Mouse (Mus musculus) embryo, embryonic 11.5 days (tissue): ENCODE measurements at regions not wholly inside any gene's neighbourhood (a gene's known extent, or its start where the extent isn't known, plus 50 kb on each side); places are given as distances from the start of the nearest gene placed in this dataset.
"Not testable (repeated sequence)": the region's sequence is repeated elsewhere in the genome, so short reads cannot be mapped to it uniquely, and the experiment has no call there.

ENCODE experiments used
- DNase-seq: peaks from one replicate; pipeline ENCODE4 v3.0.0-alpha.2; 2012; ENCODE audit warnings: low read depth, low spot score

DNA sequence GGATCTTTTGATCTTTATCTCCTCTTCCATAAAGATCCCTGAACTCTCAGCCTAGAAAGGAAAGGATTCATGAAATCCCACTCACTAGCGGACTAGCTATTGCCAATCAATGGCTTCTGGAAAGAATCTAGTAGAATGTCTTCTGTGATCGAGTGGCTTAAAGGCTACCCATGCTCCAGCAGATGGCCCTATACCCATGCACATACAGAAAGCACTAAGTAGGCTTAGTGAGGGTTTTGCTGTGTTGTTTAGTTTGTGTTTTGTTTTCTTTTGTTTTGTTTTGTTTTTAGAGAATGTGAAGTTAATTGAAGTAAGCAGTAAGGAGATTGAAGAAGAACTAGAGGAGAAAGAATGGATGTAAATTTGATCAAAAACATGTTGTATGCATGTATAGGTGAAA lies 187.5 kb downstream of the Kctd12 start:
- DNase-seq: no peak

DNA sequence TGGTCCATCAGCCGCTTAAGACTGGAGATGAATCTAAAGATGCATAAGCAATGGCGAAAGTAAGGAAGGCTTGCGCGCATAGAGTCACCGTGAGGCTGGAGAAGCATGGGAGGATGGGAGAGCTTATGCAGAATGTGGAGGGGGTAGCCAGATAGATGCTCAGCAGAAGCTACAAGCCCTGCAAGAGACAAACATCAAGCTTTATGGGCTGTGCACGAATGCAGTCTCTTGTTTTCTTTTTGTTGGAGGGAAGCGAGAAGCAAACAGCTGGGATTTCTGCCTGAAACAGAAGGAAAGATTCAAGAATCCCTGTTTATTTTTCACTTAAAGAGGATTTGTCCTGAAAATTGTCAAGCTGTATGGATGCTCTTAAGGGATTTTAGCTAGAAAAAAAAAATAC lies 188.7 kb downstream of the Kctd12 start:
- DNase-seq: no peak

DNA sequence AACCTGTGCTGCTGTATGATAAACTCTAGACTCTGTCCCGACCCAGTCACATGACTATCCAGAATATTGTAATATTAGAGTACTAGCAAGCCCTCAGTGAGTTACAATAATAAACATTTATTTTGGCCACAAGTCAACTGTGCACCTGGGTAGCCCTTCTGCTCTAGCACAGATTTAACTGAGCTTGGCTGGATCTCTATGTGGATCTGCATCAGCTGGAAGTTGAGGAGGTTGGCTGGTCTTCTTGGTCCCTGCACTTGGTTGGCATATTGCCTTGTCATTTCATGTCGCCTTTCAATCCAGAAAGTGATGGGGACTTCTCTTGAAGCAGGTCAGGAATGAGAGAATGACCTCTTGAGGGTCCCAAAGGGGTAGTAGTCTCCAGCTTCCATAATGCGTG lies 191.5 kb downstream of the Kctd12 start:
- DNase-seq: no peak

DNA sequence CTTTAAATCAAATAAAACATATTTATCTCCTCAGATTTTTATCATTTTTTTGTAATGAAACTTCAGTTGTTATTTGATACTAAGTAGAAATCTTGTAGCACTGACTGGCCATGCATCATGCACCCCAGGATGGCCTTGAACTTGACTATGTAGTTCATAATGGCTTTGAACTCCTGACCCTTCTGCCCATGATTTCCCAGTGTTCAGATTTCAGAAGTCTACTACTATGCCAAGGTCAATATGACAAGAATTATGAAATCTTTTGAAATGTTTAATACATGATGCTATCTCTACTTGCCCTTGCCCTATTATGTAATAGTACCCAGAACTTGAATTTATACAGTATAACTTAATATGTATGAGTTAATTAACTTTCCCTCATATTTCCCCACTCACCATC lies 200.2 kb downstream of the Kctd12 start:
- no peak for DNase-seq

DNA sequence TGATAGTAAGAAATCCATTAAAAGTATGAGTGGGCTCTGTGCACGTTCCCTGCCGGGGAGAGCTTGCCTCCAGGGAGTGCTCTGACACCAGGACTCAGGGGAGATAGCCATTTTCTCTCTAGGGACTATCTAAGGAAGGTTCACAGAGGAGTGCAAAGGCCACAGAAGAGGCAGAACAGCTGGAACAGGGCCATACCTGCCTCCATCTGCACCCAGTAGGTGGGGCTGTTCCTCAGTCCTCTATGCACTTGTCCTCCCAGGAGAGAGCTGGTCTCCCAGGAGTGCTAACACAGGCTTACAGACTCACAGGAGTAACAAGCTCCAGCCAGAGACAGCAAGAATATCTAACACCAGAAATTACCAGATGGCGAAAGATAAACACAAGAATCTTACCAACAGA lies 212.7 kb downstream of the Kctd12 start:
- DNase-seq: no peak

DNA sequence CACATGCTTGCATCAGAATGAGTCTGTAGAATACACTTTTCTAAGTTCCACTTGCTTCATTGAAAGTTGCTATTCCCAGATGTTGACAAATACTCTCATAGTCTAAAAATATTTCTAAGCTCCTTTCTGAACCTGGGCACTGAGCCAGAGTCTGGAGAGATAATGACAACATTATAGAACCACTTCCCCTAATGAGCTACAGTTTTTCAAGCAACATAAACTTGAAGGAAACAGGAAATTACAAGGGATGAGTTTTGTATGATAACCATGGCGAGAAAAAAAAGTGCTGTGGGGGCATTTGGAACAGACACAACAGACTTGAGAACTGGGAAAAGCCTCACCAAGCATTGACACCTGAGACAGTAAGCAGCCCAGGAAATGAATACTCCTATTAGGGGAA lies 233.8 kb downstream of the Kctd12 start:
- no peak for DNase-seq

DNA sequence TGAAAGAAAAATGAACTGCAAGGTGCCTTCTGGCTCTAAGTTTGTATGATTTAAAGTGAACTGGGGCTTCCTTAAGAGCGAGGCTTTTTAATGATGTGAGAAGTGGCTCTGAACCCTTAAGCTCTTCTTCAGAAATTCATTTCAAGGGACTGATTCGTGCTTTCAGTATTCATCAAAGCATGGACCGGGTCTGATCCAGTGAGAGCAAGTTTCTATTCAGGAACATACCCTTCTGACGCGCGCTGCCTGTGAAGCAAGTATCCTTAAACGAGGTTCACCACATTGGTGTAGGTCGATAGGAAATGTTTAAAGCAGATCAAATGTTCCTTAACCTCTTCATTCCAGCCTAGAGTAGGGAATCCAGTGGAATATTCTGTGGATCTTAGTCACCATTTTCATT lies 240.1 kb downstream of the Kctd12 start:
- no peak for DNase-seq

DNA sequence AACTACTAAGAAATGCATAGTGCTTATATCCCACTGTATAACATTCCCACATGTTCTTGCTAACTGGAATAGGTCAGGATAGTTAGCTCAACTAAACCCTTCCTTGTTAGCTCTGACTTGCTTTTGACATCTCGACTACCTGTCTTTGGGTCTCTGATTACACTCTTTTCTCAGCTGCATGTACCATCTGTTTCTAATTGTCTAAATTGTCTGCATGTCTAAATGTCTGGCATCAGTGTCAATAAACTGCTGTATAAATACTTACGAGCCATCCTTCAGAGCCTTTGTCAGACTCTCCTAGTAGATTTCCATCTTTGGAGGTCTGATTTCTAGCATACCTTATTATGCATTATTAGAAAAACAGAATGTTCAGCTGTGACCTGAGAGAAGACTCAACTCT lies 245.8 kb downstream of the Kctd12 start:
- DNase-seq: no peak

DNA sequence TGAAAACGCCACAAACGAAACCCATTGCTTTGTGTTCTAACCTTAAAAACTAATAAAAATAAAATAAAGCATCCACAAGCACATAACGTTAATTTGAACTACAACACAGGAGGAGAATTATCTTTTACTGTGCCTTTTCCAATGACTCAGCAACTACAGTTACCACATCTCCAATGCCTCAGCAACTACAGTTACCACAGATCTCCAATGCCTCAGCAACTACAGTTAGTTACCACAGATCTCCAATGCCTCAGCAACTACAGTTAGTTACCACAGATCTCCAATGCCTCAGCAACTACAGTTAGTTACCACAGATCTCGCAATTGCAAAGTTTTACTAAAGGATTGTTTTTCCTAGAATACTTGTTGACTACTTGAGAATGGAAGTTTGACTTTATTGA lies 248.7 kb downstream of the Kctd12 start:
- DNase-seq: not testable (repeated sequence)

DNA sequence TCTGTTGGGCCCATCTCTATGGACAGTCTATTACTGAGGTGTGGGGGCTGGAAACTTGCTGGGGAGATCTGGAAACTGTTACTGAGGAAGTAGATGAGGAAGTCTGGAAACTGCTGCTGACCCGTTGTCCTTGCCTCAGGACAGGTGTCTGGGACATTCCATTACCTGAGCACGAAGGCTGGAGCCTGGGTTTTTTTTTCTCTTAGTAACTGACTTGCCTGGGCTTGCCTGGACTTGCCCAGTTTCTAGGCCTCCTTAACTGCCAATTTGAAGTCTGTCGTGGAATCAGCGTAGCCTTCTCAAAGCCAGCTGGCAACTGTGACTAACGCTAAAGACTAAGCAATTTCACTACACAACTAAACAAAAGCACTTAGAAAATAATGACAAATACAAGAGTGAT lies 250.7 kb downstream of the Kctd12 start:
- DNase-seq: no peak

DNA sequence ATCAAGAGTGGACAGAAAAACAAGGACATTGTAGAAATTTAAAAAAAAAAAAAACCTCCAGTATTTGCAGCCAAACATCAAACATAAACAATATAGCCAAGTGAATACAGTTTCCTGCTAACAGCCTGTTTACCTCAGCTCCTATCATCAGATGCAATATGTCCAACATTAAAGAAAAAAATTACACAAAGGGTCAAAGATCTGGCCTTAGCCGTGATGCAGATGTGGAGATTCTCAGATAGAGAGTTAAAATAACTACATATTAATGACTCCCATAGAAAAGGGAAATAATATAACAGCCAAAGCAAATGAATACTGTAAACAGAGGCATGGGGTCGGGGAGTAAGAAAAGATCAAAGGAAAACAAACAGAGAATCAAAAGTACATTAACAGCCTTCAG lies 259.8 kb downstream of the Kctd12 start:
- no peak for DNase-seq

DNA sequence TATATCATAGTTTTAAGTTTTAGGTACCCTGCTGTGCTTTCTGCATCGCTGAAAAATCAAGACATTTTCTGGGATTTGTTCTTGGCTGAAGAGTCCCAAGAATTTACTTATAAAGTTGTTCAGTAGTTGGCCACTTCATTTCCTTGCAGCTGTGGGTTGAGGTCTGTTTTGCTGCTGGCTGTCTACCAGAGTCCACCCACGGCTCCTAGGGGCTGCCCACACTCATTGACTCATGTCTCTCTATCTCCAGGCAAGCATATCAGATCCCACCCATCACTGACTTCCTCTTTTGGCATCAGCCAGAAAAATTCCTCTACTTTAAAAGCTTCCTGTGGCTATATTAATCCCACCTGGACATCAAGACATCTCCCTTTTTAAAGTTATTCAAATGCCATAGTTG lies 263.9 kb downstream of the Kctd12 start:
- DNase-seq: no peak

DNA sequence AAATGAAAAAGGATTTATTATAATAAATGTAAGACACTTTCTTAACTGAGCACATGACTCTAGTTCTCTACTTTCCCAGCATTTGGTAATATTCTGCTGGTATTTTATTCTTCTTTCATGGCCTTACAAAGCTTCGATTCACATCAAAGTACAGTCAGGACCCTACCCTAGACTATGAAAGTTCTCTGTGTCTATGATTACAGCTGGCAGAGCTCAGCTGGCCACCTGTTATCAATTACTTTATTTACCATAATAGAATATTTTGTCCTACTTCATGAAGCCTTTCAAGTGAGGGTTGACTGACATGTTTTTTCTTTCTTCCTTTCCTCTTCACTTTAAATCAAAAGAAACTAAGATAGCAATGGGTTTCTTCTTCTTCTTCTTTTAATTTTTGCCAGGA lies 269.8 kb downstream of the Kctd12 start:
- DNase-seq: no peak

DNA sequence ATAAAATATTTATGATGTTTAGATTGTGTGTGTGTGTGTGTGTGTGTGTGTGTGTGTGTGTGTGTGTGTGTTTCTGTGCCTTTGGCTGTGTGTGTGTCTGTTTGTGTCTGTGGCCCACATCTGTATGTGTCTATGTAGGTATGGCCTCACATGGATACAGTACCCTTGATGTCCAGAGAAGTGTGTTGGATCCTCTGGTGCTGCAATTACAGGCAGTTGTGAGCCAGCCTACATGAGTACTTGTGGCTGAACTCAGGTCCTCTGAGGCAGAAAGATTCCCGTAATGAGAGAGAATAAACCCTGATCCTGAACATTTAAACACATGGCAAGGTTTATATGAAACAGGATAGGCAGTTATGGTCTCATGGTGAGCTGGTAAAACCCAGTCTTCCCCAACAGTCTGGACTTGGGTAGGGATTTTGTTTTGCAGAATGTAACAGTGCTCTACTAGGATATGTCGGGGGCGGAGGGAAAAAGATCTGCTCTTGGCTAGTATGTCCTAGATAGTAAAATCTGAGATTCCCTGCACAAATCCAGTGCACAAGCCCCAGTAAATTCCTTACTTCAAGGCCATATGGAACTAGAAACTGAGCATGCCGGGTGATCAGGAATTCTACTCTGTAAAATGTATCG lies 275.6 kb downstream of the Kctd12 start:
- no peak for DNase-seq

DNA sequence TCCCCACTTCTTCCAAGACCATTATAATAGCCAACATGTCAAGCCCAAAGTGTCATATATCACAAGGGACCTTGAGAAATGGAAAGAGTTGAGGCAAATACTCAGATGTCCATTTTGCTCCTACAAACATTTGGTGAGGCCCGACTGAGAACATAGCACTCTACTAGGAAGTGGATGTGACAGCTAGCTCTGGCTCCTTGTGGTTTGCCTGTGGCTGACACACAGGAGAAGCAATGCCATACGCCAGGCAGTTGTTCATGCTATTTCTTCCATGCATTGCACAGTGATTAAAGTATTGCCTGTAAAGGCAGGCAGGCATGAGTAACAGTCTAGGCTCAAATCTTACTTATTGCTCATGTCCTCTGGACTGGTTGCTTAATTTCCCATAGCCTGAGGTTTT lies 281.3 kb downstream of the Kctd12 start:
- DNase-seq: no peak

DNA sequence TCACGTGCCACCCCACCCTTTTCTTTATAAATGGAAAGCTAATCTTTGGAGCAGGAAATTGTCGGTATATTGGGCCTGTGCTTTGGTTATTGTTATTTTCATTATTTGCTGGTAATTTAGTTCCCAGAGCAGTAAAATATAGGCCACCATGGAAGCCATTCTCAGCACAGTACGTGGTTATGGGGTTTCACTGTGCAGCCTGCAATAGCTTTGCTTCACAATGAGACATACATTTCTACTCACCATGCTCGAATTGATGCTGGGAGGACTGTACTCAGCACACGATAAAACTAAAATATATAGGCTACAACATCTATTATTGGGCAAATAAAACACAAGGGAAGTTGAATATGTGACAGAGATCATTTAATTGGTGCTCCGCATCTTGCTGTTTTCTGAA lies 282.0 kb downstream of the Kctd12 start:
- no peak for DNase-seq

DNA sequence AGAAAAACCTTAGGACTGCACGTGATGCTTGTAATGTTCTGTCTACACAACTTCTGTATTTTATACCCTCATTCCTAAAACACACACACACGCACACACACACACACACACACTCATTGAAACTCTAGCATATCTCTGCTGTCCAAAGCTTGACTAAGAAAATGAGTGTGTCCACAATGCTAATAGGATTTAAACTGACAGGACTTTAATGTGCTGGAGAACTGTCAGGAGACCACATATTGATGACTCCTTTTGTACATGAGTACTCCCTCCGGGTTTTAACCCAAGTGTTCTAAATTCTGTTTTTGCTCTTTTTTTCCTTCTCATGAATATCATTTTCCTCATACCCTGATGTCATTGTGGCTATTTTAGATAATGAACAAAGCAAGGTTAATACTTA lies 283.4 kb downstream of the Kctd12 start:
- no peak for DNase-seq

DNA sequence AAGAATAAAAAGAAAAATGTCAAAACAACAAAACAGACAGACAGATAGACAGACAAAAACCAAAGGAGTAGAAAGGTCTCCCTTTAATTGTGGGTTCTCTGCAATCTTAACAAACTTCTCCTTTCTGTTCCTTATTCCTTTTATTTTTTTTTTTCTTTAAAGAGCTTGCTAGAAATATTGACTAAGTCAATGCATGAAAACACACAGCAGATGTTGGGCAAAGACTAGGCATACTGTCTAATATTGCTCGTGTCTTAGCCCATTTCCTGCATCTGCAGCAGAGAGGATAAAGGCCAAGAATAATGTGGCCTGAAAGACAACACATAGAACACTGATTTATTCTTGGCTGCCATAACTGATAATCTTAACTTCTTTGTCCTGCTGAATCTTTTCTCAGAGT lies 295.6 kb downstream of the Kctd12 start:
- no peak for DNase-seq

DNA sequence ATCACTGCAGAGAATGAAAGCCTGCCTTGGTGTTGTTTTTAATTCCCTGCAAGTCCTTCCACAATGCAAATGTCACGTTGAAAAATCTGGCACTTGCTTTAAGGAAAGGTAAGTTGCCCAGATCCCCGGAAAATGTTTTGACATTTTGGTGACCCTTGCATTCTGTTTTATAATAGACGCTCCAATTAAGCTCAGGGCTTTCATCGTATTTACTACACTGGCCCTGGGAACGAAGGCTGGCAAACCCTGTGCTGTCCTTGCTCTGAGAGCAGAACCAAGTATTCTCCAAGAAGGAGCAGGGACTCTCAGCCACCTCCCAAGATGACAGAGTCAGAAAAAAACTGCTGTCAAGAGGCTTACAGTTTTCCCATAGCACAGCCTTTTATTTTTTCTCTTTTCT lies 305.9 kb downstream of the Kctd12 start:
- DNase-seq: no peak

DNA sequence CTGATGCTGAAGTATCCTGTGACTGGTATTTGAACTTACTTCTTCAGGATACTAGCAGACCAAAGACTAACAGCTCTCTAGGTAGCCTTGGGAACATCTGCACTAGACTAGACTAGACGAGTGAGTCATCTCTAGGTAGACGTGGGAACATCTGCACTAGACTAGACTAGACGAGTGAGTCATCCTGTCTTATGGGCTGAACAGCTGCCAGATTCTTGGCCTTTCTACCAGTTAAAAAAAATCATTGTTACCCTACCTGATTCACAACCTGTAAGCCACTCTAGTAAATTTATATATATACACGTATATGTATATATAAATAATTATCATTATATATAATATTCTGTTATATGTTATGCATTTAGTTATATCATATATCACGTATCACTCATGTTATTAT lies 307.8 kb downstream of the Kctd12 start:
- no peak for DNase-seq

DNA sequence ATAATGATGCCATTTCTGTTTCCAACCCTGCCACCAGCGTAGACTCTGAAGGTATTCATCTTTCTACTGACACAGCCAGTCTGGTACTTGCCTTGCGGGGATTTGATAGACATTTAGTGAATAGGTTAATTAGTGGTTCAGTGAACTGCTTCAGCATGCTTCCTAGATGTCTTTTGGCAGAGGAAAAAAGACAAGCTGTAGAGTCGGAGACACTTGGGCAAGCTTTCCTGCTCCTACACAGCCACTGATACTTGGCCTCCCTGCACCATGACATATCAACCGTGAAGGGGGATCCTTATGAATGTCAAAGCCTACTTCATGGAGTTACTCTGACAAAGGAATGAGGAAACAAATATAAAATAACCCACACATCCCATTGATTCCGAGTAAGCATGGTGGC lies 308.7 kb downstream of the Kctd12 start:
- no peak for DNase-seq

DNA sequence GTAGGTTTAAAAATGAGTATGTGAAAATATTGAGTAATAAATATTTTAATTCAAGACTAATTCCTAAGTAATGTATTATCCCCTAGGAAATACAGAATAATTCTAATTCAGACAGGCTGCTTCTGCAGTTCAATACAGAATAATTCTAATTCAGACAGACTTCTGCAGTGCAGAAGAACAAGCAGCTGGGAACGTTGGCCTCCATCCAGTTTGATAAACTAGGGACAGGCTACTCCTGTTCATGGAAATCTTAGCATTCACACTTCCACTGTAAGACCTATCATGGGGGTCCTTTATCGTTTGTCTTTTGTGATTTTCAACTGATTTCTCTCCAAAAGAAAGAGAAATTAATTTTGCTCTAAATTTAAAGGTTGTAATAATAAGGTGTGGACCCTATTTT lies 319.2 kb downstream of the Kctd12 start:
- DNase-seq: no peak

DNA sequence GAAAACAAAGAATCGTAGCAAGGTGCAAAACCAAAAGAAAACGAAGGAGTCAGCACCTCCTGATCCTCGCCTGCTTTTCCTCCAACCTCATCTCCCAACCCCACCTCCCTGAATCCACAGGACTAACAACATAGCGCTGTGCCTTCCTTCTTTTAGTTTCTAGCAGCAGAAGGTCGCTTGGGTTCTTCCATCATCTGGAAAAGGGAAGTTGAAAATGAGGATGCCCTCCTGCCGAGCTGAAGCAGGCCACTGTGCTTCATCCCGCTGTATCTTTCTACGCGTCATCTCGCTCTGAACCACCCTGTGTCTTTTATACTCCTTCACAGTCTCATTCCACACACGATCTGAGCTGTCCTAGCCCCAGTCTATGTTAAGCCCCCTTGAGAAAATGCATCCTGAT lies 322.1 kb downstream of the Kctd12 start:
- DNase-seq: no peak

DNA sequence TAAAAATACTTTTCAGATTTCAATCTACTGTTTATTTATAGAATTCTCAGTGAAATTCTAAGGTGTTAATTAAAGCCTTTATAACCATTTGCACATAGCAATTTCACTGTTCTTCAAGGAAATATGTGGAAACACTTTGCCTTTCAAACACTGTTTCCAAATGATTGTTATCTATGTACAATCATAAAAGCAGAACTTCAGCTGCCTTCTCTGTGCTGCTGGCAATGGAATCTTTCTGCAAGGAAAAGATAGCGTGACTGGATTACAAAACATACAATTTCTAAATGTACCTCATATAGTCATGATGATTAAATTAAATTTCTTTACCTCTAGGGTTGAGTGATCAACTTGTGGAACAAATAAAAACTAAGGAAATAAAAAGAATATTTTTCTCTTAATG lies 326.2 kb downstream of the Kctd12 start:
- DNase-seq: no peak

DNA sequence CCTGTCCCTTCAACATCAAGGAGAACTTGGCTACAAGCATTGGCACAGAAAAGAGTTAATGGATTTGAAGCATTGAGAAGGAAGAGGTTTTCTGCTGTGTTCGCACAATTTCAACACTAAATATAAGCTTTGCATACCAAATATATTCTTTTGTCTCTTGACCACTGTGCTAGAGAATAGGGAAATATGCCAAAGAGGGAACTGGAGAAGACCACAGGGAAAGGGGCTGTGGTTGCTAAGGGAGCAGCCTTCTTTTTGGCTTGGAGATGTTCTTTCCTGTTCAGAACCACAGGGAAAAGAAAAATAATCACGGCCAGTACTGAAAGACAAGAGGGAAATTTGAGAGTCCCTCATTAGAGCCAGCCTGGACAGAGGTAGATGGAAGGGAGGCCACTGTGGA lies 352.8 kb downstream of the Kctd12 start:
- no peak for DNase-seq
